Mouse (Mus musculus): Measurements from ENCODE around the gene Rbm24. TPM values are rescaled to one million over a fixed set of nuclear protein-coding genes. Genes with fewer than 3 reads are reported as not detected.

The Rbm24 gene
- under 1 TPM in 1 of 2 experiments, not detected in 1; 0.94 TPM for total RNA-seq (2023)

DNA sequence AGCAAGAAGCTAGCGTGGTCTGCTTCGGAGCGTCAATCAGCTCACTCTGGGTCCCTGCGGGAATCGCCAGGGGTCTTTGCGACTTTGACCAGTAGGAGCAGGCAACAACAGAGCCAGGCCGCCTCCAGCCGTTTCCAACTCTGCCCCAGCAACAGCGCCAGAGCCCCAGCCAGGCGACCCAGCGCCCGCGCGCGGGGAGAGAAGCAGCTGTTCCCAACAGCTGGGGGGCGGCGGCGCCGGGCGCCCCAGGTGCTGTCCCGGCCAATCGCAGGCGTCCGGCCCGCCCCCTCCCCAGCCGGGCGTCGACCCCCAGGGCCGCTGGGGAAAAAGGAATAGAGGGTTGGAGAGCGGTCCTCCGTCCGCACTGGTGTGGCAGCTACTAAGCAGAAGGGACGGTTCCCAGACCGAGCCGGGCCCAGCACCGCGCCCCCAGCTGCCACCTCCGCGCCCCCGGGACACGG, at the start of gene Rbm24:
Gene Rbm24, plus strand, starts transcription at position 294 of the 461 bp plus-strand sequence.

Other genes with a start within 250 kb of the Rbm24 start
- not detected for gene Stmnd1, start 144.7 kb upstream of the Rbm24 start, total RNA-seq (2023)
- gene Cap2, start 83.4 kb downstream of the Rbm24 start, total RNA-seq (2023) = 10 to 100 TPM; 38.2 to 40.6 TPM